Mouse (Mus musculus) liver, adult 2 months (tissue): ENCODE measurements at regions not wholly inside any gene's neighbourhood (a gene's known extent, or its start where the extent isn't known, plus 50 kb on each side); places are given as distances from the start of the nearest gene placed in this dataset.

Experiments used
- DNase-seq: peaks from one replicate; pipeline ENCODE4 v3.0.0-alpha.2; 2011; ENCODE audit warnings: low read depth, low spot score; ENCODE audit errors: extremely low read depth
- H3K27ac ChIP-seq: fragments of 200-500 bp; replicated peaks from 2 replicates; pipeline ENCODE4 v1.5.1; 2012; ENCODE audit warnings: low read depth, mild to moderate bottlenecking, control low read depth, inconsistent platforms, low read length; ENCODE audit not compliant: insufficient read depth
- H3K27me3 ChIP-seq: fragments of 200-500 bp; 2 replicates; pipeline ENCODE4 v1.6.1; 2012; ENCODE audit warnings: mild to moderate bottlenecking, moderate library complexity, low read length, inconsistent platforms; ENCODE audit not compliant: control insufficient read depth, insufficient read depth
- H3K36me3 ChIP-seq: fragments of 200-500 bp; 2 replicates; pipeline ENCODE4 v1.6.1; 2012; ENCODE audit warnings: low read length, inconsistent platforms; ENCODE audit not compliant: control insufficient read depth, insufficient read depth
- H3K4me1 ChIP-seq: fragments of 200-500 bp; 2 replicates; pipeline ENCODE4 v1.6.1; 2011; ENCODE audit warnings: low read length; ENCODE audit not compliant: control insufficient read depth, insufficient read depth
- H3K4me3 ChIP-seq: fragments of 200-500 bp; 2 replicates; pipeline ENCODE4 v1.5.1; 2011; ENCODE audit warnings: low read depth, mild to moderate bottlenecking, control low read depth, low read length, moderate library complexity; ENCODE audit not compliant: insufficient read depth
- H3K79me2 ChIP-seq: fragments of 200-500 bp; 2 replicates; pipeline ENCODE4 v1.6.1; 2012; ENCODE audit warnings: inconsistent platforms, mild to moderate bottlenecking, low read length, moderate library complexity; ENCODE audit not compliant: control insufficient read depth, insufficient read depth
- H3K9ac ChIP-seq: fragments of 200-500 bp; 2 replicates; pipeline ENCODE4 v1.6.1; 2012; ENCODE audit warnings: low read depth, mild to moderate bottlenecking, control low read depth, inconsistent platforms, low read length
- CTCF ChIP-seq: fragments of 200-500 bp; IDR thresholded peaks from 2 replicates; pipeline ENCODE4 v1.5.1; 2011; ENCODE audit warnings: low read depth, low read length, control low read depth
- POLR2A ChIP-seq: fragments of 200-500 bp; IDR thresholded peaks from 2 replicates; pipeline ENCODE4 v1.6.1; 2011; ENCODE audit warnings: low read length, control low read depth; ENCODE audit not compliant: insufficient read depth; ENCODE audit errors: extremely low read depth
- WGBS: fragments of 180-500 bp; shearing (Covaris S2); methylation state at CpG from one replicate; pipeline ENCODE4 v1.1.7; 2018; 5-methylcytosine and 5-hydroxymethylcytosine counted together

- Histone ChIP-seq H3K27ac (no peak overlapping the region), H3K79me2 (no peaks in the 10 kb centered on the region), H3K4me3 (no peak overlapping the region), H3K9ac (no peak overlapping the region), H3K4me1 (peaks cover 24% of the 10 kb centered on the region; the same call in 1 of the 2 replicates), H3K27me3 (no peaks in the 10 kb centered on the region), H3K36me3 (no peaks in the 10 kb centered on the region)
- TF ChIP-seq POLR2A (no peak), CTCF (no peak)
- no peak for DNase-seq
- 86% methylated on average over 5 of the region's 5 CpGs for WGBS
Observed at GRCm38 (mm10) chr1:60665329-60665728, 51.3 kb upstream of the Cd28 start.

- TF ChIP-seq POLR2A (peak; percentile 28; the same call in 1 of the 2 replicates), CTCF (no peak)
- WGBS, result 6% methylated on average over 9 of the region's 9 CpGs
Observed at GRCm38 (mm10) chr1:60662301-60662986, 54.2 kb upstream of the Cd28 start.

GRCm38 (mm10) chr1:60661857-60662256 is 54.7 kb upstream of the Cd28 start:
- no peaks in the 10 kb centered on the region for H3K36me3 ChIP-seq
- H3K9ac ChIP-seq, result no peak overlapping the region
- H3K4me3 ChIP-seq, result no peak overlapping the region
- peak overlapping the region; percentile 53 for H3K27ac ChIP-seq
- no peaks in the 10 kb centered on the region for H3K27me3 ChIP-seq
- H3K79me2 ChIP-seq, result no peaks in the 10 kb centered on the region
- DNase-seq, result peak; percentile 66
- 11% methylated on average over 2 of the region's 2 CpGs for WGBS
- H3K4me1 ChIP-seq, result peaks cover 26% of the 10 kb centered on the region
- TF ChIP-seq CTCF, result no peak
- TF ChIP-seq POLR2A, result no peak

More at GRCm38 (mm10) chr1:60662301-60662986, 54.2 kb upstream of the Cd28 start:
- H3K4me3 ChIP-seq, result 0 out of 2 replicates have a peak overlapping the region, but pooled peaks have one; percentile 8
- peak overlapping the region; percentile 20 for H3K9ac ChIP-seq
- peak overlapping the region; percentile 53 for H3K27ac ChIP-seq
- H3K36me3 ChIP-seq, result no peaks in the 10 kb centered on the region
- no peaks in the 10 kb centered on the region for H3K27me3 ChIP-seq
- DNase-seq, result peak; percentile 95
- H3K4me1 ChIP-seq, result peaks cover 29% of the 10 kb centered on the region
- no peaks in the 10 kb centered on the region for H3K79me2 ChIP-seq

GRCm38 (mm10) chr1:60659604-60660003 is 57.0 kb upstream of the Cd28 start:
- WGBS, result 13% methylated on average over 1 of the region's 1 CpGs
- DNase-seq, result peak; percentile 98
- Histone ChIP-seq H3K27me3 (no peaks in the 10 kb centered on the region), H3K9ac (no peak overlapping the region; the same call in 1 of the 2 replicates), H3K4me1 (peaks cover 26% of the 10 kb centered on the region), H3K27ac (peak overlapping the region; percentile 55), H3K36me3 (no peaks in the 10 kb centered on the region), H3K79me2 (no peaks in the 10 kb centered on the region), H3K4me3 (no peak overlapping the region)
- TF ChIP-seq POLR2A (no peak), CTCF (no peak)

- H3K79me2 ChIP-seq, result no peaks in the 10 kb centered on the region
- H3K4me1 ChIP-seq, result peaks cover 26% of the 10 kb centered on the region
- H3K27ac ChIP-seq, result peak overlapping the region; percentile 98
- TF ChIP-seq POLR2A, result no peak
- TF ChIP-seq CTCF, result no peak
- H3K9ac ChIP-seq, result peak overlapping the region; percentile 30; the same call in 1 of the 2 replicates
- no peak overlapping the region; the same call in 1 of the 2 replicates for H3K4me3 ChIP-seq
- no peaks in the 10 kb centered on the region for H3K27me3 ChIP-seq
- no peaks in the 10 kb centered on the region for H3K36me3 ChIP-seq
- WGBS, result 41% methylated on average over 2 of the region's 2 CpGs
- DNase-seq, result peak; percentile 92
Observed at GRCm38 (mm10) chr1:60659041-60659440, 57.6 kb upstream of the Cd28 start.

- peaks cover 26% of the 10 kb centered on the region for H3K4me1 ChIP-seq
- H3K27ac ChIP-seq, result peak overlapping the region; percentile 98
- no peak for DNase-seq
- TF ChIP-seq POLR2A, result no peak
- no peak for TF ChIP-seq CTCF
- no peak overlapping the region for H3K4me3 ChIP-seq
- WGBS, result 43% methylated on average over 4 of the region's 4 CpGs
- peak overlapping the region; percentile 40; the same call in 1 of the 2 replicates for H3K9ac ChIP-seq
- no peaks in the 10 kb centered on the region for H3K79me2 ChIP-seq
- H3K36me3 ChIP-seq, result no peaks in the 10 kb centered on the region
- no peaks in the 10 kb centered on the region for H3K27me3 ChIP-seq
Observed at GRCm38 (mm10) chr1:60658383-60658782, 58.2 kb upstream of the Cd28 start.
